Mouse (Mus musculus) neural tube, embryonic 12.5 days (tissue): ENCODE results near the gene Ifitm1. TPM values are rescaled to one million over a fixed set of nuclear protein-coding genes. Genes with fewer than 3 reads are reported as not detected.
"Not testable (repeated sequence)": the region's sequence is repeated elsewhere in the genome, so short reads cannot be mapped to it uniquely, and the experiment has no call there.

ENCODE experiments used
- ATAC-seq: fragments of 200-750 bp; cut with Nextera tagmentation; 2 replicates; pipeline ENCODE4 v1.8.0; 2017; ENCODE audit warnings: low read depth, mild to moderate bottlenecking, moderate TSS enrichment, moderate library complexity; ENCODE audit not compliant: low FRiP score
- H3K27ac ChIP-seq: fragments of 300-500 bp; sonication (generic); 2 replicates; pipeline ENCODE4 v1.5.1; 2016
- H3K27me3 ChIP-seq: fragments of 300-500 bp; sonication (generic); replicated peaks from 2 replicates; pipeline ENCODE4 v1.6.1; 2016; ENCODE audit warnings: mild to moderate bottlenecking
- H3K36me3 ChIP-seq: fragments of 300-500 bp; sonication (generic); 2 replicates; pipeline ENCODE4 v1.6.1; 2016; ENCODE audit warnings: mild to moderate bottlenecking
- H3K4me1 ChIP-seq: fragments of 300-500 bp; sonication (generic); 2 replicates; pipeline ENCODE4 v1.6.1; 2016
- H3K4me2 ChIP-seq: fragments of 300-500 bp; sonication (generic); replicated peaks from 2 replicates; pipeline ENCODE4 v1.6.1; 2016; ENCODE audit warnings: mild to moderate bottlenecking
- H3K4me3 ChIP-seq: fragments of 300-500 bp; sonication (generic); 2 replicates; pipeline ENCODE4 v1.5.1; 2016
- H3K9ac ChIP-seq: fragments of 300-500 bp; sonication (generic); 2 replicates; pipeline ENCODE4 v1.6.1; 2016; ENCODE audit warnings: mild to moderate bottlenecking
- H3K9me3 ChIP-seq: fragments of 300-500 bp; sonication (generic); 2 replicates; pipeline ENCODE4 v1.6.1; 2016; ENCODE audit warnings: mild to moderate bottlenecking
- WGBS: fragments of 180-500 bp; shearing (Covaris S2); methylation state at CpG from one replicate; pipeline ENCODE4 v1.1.7; 2016; 5-methylcytosine and 5-hydroxymethylcytosine counted together
- polyA plus RNA-seq: library from polyadenylated mRNA; unstranded; fragments of >200 nt; fragmentation: Nextera tagmentation; extraction: Ambion mirVana; gene quantifications from 2 replicates; pipeline ENCODE4 v1.2.1, GENCODE M21; 2016

The Ifitm1 gene
- polyA plus RNA-seq, 1 experiment from 2014 or later = 13.6 TPM

DNA sequence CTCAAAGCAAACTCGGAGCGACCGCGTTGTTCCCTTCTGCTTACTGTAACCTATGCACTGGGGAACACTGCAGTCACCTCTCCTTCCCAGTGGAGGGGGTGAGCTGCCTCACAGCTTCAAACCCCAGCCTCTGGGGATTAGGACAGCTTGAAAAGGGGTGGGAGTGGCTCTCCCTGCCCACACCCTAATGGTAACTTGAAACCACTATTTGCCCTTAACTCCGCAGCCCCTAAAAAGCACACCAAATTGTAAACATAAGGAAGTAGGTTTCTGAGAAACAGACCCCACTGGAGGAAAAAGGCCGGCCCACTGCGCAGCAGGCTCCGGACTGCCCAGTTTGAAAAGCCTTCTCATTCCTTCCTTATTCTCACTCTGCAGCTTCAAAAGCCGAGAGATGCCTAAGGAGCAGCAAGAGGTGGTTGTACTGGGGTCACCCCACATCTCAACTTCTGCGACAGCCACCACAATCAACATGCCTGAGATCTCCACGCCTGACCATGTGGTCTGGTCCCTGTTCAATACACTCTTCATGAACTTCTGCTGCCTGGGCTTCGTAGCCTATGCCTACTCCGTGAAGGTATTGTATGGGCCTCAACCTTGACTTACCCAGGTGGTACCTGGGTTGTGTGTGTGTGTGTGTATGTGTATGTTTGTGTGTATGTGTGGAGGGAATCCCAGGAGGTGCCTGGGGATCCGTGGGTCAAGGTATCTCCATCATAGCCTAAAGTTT lies 1.0 kb downstream of the Ifitm1 start:
- Histone ChIP-seq H3K9ac (no peak overlapping the region), H3K36me3 (no peaks in the 10 kb centered on the region), H3K27ac (no peak overlapping the region), H3K9me3 (no peaks in the 10 kb centered on the region), H3K4me1 (no peaks in the 10 kb centered on the region; the same call in 1 of the 2 replicates), H3K4me2 (no peak overlapping the region), H3K4me3 (no peak overlapping the region), H3K27me3 (peaks cover 3% of the 10 kb centered on the region; the same call in 1 of the 2 replicates)
- WGBS = 4% methylated on average over 14 of the region's 14 CpGs
- no peak for ATAC-seq

DNA sequence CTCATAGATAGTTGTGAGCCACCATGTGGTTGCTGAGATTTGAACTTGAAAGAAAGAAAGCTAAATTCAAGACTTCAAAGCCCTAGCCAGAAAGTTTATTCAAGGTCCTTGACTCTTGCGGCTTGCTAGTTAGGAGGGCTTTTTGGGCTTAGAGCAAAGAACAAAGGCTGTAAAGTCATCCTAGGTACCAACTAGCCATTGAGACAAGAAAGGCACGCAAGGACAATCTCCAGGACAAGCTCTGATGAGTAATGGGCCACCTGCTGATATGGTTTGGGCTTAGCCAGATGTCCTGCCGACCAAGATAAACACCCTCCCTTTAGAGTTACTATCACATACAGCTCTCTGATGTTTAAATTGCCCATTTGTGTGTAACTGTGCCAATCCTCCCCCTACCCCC lies 1.7 kb downstream of the Ifitm1 start:
- H3K27me3 ChIP-seq, H3K4me3 ChIP-seq, H3K4me2 ChIP-seq, H3K36me3 ChIP-seq, ATAC-seq, H3K4me1 ChIP-seq, H3K9me3 ChIP-seq, H3K27ac ChIP-seq, H3K9ac ChIP-seq: not testable (repeated sequence)
- 15% methylated on average over 3 of the region's 3 CpGs for WGBS

DNA sequence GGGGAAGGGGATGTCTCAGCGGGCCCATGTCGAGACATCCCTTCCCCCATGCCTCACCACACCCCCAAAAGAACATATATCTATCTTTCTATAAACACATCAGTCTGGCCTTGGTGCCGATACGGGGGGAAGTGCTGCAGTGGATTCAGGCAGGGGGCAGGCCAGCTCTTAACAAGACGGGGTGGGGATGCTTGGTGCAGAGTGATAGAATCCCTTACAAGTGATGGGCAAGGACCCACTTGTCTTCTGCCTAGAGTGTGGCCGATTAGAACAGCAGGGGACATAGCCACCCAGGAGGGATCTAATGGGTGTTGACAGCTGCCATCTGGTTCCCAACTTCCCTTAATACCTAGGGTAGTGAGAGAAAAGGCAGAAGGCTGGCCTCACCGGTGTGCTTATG lies 3.9 kb downstream of the Ifitm1 start:
- Histone ChIP-seq H3K4me3 (no peak overlapping the region), H3K36me3 (no peaks in the 10 kb centered on the region), H3K9ac (no peak overlapping the region), H3K9me3 (no peaks in the 10 kb centered on the region), H3K27me3 (peaks cover 3% of the 10 kb centered on the region; the same call in 1 of the 2 replicates), H3K4me1 (peaks cover 15% of the 10 kb centered on the region), H3K27ac (no peak overlapping the region), H3K4me2 (no peak overlapping the region)
- ATAC-seq = no peak
- WGBS = 44% methylated on average over 7 of the region's 7 CpGs

DNA sequence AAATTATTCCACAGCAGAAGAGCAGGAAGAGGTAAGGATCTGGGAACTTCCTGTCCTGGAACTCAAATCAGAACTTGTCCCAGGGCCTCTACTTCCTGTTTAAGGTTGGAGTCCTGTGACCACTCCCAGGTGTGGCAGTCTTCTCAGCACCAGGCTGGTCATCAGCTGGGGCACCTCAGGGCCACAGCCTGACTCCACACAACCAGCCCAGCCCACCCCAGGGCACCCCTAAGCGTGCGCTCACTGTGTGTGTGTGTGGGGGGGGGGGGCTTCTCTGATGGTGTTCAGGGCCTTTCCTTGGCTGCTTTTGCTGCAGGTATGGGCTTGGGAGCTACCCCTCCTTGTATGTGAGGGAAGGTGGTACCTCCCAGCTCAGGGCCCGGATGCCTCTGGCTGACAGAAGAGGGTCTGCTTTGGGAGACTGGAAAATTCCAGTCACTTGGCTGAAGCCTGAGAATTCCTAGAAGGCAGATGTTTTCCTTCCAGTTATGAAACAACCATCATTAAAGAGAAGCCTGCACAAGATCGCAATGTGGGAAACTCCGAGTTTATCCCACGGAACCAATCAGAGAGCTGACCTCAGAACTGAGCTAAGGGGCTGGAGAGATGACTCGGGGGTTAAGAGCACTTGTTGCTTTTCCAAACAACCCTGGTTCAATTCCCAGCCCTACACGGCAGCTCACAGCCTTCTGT lies 4.6 kb downstream of the Ifitm1 start:
- no peak overlapping the region for H3K4me3 ChIP-seq
- no peaks in the 10 kb centered on the region for H3K36me3 ChIP-seq
- H3K9ac ChIP-seq = no peak overlapping the region
- H3K4me2 ChIP-seq = no peak overlapping the region
- WGBS = 90% methylated on average over 8 of the region's 8 CpGs
- peaks cover 15% of the 10 kb centered on the region for H3K4me1 ChIP-seq
- ATAC-seq = no peak
- H3K27me3 ChIP-seq = peaks cover 3% of the 10 kb centered on the region; the same call in 1 of the 2 replicates
- no peak overlapping the region for H3K27ac ChIP-seq
- H3K9me3 ChIP-seq = no peaks in the 10 kb centered on the region

DNA sequence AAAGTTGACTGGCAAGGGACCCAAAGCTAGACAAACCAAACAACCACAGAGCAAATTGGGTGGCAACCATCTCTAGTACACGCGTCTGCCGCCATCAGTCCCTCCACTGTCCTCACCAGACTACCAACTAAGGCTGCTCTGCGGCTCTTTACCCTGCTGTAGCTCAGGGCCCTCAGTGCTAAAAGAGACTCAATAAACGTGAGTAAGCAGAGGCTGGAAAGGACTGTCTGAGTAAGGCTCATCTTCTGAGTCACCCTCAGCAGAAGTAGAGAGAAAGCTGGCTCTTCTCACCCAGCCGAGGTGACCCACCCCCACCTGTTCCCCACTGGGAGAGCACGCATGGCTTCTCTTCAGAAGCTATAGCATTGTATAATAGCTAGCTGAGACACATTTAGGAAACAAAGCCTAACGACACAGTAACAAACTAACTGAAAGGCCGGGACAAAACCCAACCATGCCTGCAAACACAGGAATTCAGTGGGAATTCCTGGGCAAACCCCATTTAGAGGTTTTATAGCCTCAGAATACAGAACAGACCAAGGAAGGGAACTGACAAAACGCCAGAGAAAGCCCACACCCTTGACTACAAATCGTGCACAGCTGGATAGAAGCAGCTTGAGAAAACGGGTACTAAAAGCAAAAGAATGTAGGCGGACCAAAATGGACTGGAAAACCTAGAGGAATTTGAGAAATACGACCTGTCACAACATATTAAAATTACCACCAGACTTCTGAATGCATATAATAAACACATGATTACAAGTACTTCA lies 6.6 kb downstream of the Ifitm1 start:
- H3K4me3 ChIP-seq = no peak overlapping the region
- H3K27me3 ChIP-seq = peaks cover 3% of the 10 kb centered on the region; the same call in 1 of the 2 replicates
- H3K27ac ChIP-seq = no peak overlapping the region
- no peaks in the 10 kb centered on the region for H3K9me3 ChIP-seq
- H3K36me3 ChIP-seq = no peaks in the 10 kb centered on the region
- H3K9ac ChIP-seq = no peak overlapping the region
- no peak overlapping the region for H3K4me2 ChIP-seq
- WGBS = 9% methylated on average over 14 of the region's 14 CpGs
- peaks cover 15% of the 10 kb centered on the region for H3K4me1 ChIP-seq
- no peak for ATAC-seq

DNA sequence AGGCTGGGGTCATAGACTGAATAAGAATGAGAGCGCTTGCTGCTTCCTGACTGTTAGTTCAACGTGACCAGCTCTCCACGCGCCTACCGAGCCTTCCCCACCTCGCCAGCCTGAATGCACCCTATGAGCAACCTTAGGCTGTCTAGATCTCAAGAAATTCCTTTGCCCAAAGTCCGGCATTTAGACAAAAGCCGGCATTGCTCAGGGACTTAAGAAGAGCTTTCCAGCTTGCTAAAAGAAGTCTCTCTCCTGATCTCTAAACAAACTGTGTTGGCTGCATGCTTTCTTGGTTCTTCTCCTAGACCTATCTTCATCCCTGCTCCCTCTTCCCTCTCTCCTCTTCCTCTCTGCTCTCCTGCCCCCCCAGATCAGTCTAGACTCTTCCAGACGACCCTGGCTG lies 7.9 kb downstream of the Ifitm1 start:
- no peak for ATAC-seq
- H3K27ac ChIP-seq = no peak overlapping the region
- H3K9ac ChIP-seq = no peak overlapping the region
- no peaks in the 10 kb centered on the region for H3K36me3 ChIP-seq
- peaks cover 3% of the 10 kb centered on the region; the same call in 1 of the 2 replicates for H3K27me3 ChIP-seq
- 15% methylated on average over 9 of the region's 9 CpGs for WGBS
- no peaks in the 10 kb centered on the region for H3K9me3 ChIP-seq
- H3K4me2 ChIP-seq = no peak overlapping the region
- H3K4me3 ChIP-seq = no peak overlapping the region
- H3K4me1 ChIP-seq = peaks cover 15% of the 10 kb centered on the region; the same call in 1 of the 2 replicates

DNA sequence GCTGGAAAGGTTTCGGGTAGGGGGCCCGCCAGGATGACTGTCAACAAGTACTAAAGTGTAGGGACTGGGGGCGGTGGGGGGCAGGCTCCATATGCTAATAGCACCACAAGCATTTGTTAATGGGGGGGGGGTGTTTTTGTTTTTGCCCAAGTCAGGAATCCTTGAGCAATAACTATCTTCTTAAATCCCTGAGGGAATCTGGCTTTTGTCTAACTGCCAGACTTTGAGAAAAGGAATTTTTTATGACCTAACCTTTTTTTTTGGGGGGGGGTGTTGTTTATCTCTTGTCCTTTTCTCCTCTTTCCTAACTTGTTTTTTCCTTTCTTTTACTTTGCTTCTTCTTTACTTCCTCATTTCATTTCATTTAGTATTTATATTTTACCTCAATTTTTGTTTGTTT lies 8.4 kb downstream of the Ifitm1 start:
- H3K9ac ChIP-seq = no peak overlapping the region
- no peak overlapping the region for H3K27ac ChIP-seq
- no peak overlapping the region for H3K4me3 ChIP-seq
- H3K9me3 ChIP-seq = no peaks in the 10 kb centered on the region
- H3K4me2 ChIP-seq = no peak overlapping the region
- H3K36me3 ChIP-seq = no peaks in the 10 kb centered on the region
- H3K4me1 ChIP-seq = peaks cover 15% of the 10 kb centered on the region; the same call in 1 of the 2 replicates
- H3K27me3 ChIP-seq = no peaks in the 10 kb centered on the region
- no peak for ATAC-seq
- 29% methylated on average over 3 of the region's 3 CpGs for WGBS

DNA sequence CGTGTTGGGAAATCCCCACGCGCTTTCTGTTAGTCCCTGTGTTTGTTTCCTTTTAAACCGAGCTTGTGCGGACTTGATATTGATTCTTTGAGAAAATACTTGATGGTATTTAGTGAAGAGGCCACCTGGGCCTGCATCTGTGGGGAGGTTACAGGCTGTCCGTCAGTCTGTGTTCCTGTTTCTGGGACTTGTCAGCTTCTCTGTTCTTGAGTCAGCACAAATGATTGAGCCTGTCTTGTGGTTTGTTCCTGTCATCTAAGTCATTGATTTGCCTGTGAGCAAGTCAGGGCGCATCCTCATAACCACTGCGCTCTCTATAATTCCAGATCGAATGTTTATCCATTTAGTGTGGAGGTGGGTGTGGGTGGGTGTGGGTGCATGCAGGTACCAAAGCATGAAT lies 9.7 kb downstream of the Ifitm1 start:
- H3K27ac ChIP-seq, ATAC-seq, H3K4me3 ChIP-seq, H3K36me3 ChIP-seq, H3K4me2 ChIP-seq, H3K27me3 ChIP-seq, H3K9me3 ChIP-seq, H3K9ac ChIP-seq: not testable (repeated sequence)
- WGBS = 91% methylated on average over 9 of the region's 9 CpGs
- peaks cover 15% of the 10 kb centered on the region; the same call in 1 of the 2 replicates for H3K4me1 ChIP-seq

DNA sequence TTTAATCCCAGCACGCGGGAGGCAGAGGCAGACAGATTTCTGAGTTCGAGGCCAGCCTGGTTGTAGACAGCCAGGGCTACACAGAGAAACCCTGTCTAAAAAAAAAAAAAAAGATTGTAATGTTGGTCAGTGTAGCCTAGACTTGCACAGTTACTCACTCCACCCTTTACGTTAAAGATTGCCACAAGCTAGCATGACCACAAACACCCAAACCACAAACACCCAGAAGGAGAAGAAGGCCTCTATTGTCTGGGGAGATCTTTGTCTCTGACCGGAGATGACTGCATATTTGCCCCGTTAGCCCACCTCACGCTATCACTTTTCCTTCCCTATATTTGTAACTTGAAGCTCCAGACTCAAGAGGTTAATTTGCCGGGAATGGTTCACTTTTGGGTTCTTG lies 14.7 kb downstream of the Ifitm1 start:
- no peak overlapping the region for H3K4me3 ChIP-seq
- no peaks in the 10 kb centered on the region for H3K36me3 ChIP-seq
- no peak overlapping the region for H3K9ac ChIP-seq
- no peak for ATAC-seq
- no peak overlapping the region for H3K27ac ChIP-seq
- H3K9me3 ChIP-seq = no peaks in the 10 kb centered on the region
- H3K4me1 ChIP-seq = no peaks in the 10 kb centered on the region
- no peak overlapping the region for H3K4me2 ChIP-seq
- H3K27me3 ChIP-seq = no peaks in the 10 kb centered on the region
- WGBS = 88% methylated on average over 8 of the region's 8 CpGs

DNA sequence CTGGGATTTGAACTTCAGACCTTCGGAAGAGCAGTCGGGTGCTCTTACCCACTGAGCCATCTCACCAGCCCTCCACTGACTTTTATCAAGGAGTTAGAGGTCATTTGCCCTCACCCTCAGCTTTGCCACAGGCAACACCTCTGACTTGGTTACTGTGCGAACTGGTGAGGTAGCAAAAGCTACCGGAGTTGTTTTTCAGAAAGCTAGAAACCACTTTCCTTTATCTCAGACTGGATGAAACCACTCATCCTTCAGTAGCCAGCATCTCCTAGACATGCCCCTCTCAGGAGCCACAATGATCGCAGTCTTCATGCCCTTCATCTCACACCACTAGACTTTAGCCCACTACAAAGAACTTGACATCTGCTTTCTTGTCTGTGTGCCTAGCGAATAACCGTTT lies 15.9 kb downstream of the Ifitm1 start:
- no peaks in the 10 kb centered on the region for H3K27me3 ChIP-seq
- H3K9ac ChIP-seq = no peak overlapping the region
- no peak overlapping the region for H3K27ac ChIP-seq
- no peaks in the 10 kb centered on the region for H3K9me3 ChIP-seq
- no peaks in the 10 kb centered on the region for H3K4me1 ChIP-seq
- H3K36me3 ChIP-seq = no peaks in the 10 kb centered on the region
- H3K4me2 ChIP-seq = no peak overlapping the region
- WGBS = 92% methylated on average over 7 of the region's 7 CpGs
- no peak for ATAC-seq
- no peak overlapping the region for H3K4me3 ChIP-seq

DNA sequence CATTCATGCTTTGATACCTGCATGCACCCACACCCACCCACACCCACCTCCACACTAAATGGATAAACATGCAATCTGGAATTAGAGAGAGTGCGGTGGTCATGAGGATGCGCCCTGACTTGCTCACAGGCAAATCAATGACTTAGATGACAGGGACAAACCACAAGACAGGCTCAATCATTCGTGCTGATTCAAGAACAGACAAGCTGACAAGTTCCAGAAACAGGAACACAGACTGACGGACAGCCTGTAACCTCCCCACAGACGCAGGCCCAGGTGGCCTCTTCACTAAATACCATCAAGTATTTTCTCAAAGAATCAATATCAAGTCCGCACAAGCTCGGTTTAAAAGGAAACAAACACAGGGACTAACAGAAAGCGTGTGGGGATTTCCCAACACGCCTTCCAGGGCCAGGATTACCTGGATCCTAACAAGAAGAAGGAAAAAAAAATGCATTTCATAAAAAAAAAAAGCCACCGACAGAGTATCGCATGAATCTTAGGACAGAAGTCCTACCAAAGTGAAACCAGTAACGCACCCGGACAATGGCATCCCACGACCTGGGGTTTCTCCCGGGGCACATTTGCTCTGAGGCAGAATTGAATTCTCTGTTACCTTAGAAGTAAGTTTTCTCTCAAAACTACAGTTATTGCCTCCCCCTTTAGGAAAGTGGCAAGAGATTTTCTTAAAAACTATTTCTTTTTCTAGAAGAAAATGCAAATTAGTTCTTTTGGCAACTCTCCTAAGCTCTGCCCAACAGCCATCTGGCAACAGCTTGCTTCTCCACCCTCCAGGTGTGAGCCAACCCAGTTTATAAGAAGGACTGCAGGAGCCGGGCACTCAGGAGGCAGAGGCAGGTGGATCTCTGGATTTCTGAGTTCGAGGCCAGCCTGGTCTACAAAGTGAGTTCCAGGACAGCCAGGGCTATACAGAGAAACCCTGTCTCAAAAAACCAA lies 20.4 kb downstream of the Ifitm1 start:
- 88% methylated on average over 17 of the region's 17 CpGs for WGBS
- ATAC-seq = no peak
- no peak overlapping the region for H3K4me3 ChIP-seq

More for the DNA sequence above, 20.4 kb downstream of the Ifitm1 start:
- H3K9ac ChIP-seq = no peak overlapping the region
- no peaks in the 10 kb centered on the region for H3K9me3 ChIP-seq
- H3K4me2 ChIP-seq = no peak overlapping the region
- H3K36me3 ChIP-seq = no peaks in the 10 kb centered on the region
- no peak overlapping the region for H3K27ac ChIP-seq
- H3K27me3 ChIP-seq = no peaks in the 10 kb centered on the region
- H3K4me1 ChIP-seq = no peaks in the 10 kb centered on the region
